Mouse (Mus musculus) kidney, adult 2 months (tissue): ENCODE results near the gene Fam89a. TPM values are rescaled to one million over a fixed set of nuclear protein-coding genes. Genes with fewer than 3 reads are reported as not detected.

Experiments used
- DNase-seq: peaks from one replicate; pipeline ENCODE4 v3.0.0; 2021
- H3K27ac ChIP-seq: fragments of 200-500 bp; 2 replicates; pipeline ENCODE4 v1.5.1; 2012; ENCODE audit warnings: low read depth, low read length, control low read depth, inconsistent platforms; ENCODE audit not compliant: insufficient read depth
- H3K27me3 ChIP-seq: fragments of 200-500 bp; replicated peaks from 2 replicates; pipeline ENCODE4 v1.6.1; 2012; ENCODE audit warnings: mild to moderate bottlenecking, moderate library complexity, low read length, inconsistent platforms; ENCODE audit not compliant: control insufficient read depth, insufficient read depth
- H3K36me3 ChIP-seq: fragments of 200-500 bp; 2 replicates; pipeline ENCODE4 v1.6.1; 2012; ENCODE audit warnings: mild to moderate bottlenecking, moderate library complexity, low read length, inconsistent platforms; ENCODE audit not compliant: control insufficient read depth, insufficient read depth
- H3K4me1 ChIP-seq: fragments of 200-500 bp; 2 replicates; pipeline ENCODE4 v1.6.1; 2011; ENCODE audit warnings: low read length; ENCODE audit not compliant: control insufficient read depth, insufficient read depth
- H3K4me3 ChIP-seq: fragments of 200-500 bp; 2 replicates; pipeline ENCODE4 v1.5.1; 2011; ENCODE audit warnings: mild to moderate bottlenecking, low read depth, low read length, control low read depth; ENCODE audit not compliant: insufficient read depth
- CTCF ChIP-seq: fragments of 200-500 bp; conservative IDR thresholded peaks from 2 replicates; pipeline ENCODE4 v1.5.1; 2011; ENCODE audit warnings: low read depth, mild to moderate bottlenecking, control low read depth, low read length, moderate library complexity, mixed read lengths; ENCODE audit not compliant: insufficient read depth, insufficient read length
- POLR2A ChIP-seq: fragments of 200-500 bp; IDR thresholded peaks from one replicate; pipeline ENCODE4 v1.6.1; 2011; ENCODE audit warnings: low read depth, low read length, control low read depth
- WGBS: fragments of 180-500 bp; shearing (Covaris S2); methylation state at CpG from one replicate; pipeline ENCODE4 v1.1.7; 2018; 5-methylcytosine and 5-hydroxymethylcytosine counted together
- polyA plus RNA-seq: library from polyadenylated mRNA; depleted of rRNA; stranded (reverse); fragments of >200 nt; gene quantifications from 2 replicates; pipeline ENCODE4 v1.2.3, GENCODE M21; 2012; rRNA removed

The Fam89a gene
- polyA plus RNA-seq: 1.9 TPM in 2 replicates

DNA sequence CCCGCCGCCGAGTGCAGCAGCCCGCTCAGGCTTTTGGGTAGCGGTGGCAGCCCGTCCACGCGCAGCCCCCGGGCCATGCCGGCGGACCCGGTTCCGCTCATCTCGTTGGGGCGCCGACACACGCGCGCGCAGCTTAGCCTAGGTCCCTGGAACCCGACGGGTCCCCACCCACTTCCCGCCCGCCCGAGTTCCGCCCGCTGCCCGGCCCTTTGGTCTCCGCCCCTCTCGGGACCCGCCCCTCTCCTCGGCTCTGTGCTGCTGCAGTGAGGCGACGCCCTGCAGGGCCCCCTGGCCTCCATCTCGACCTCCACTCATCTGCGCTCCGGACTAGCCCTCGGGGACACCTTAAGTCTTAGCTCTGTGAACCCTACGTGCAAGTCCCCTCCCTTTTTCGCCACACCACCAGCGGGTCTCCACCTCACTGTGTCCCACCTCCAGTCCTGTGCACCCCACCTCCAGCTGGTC is at the start of gene Fam89a:
Gene Fam89a (minus strand): TSS at position 124 of the 465 bp plus-strand sequence.
- WGBS: 3% methylated on average over 41 of the region's 41 CpGs
- peak; percentile 49 for DNase-seq
- Histone ChIP-seq H3K27ac (no peak within 1 kb of the TSS), H3K36me3 (no peaks in the 10 kb centered on the region), H3K27me3 (no peaks in the 10 kb centered on the region), H3K4me3 (peak within 1 kb of the TSS; percentile 52), H3K4me1 (no peaks in the 10 kb centered on the region; the same call in 1 of the 2 replicates)
- TF ChIP-seq CTCF (no peak), POLR2A (no peak)

GRCm38 (mm10) chr8:124800542-124800941 is 48.9 kb upstream of the Fam89a start:
- TF ChIP-seq POLR2A (no peak), CTCF (no peak)
- Histone ChIP-seq H3K4me3 (no peak overlapping the region), H3K4me1 (no peaks in the 10 kb centered on the region; the same call in 1 of the 2 replicates), H3K27me3 (no peaks in the 10 kb centered on the region), H3K36me3 (no peaks in the 10 kb centered on the region), H3K27ac (no peak overlapping the region)
- DNase-seq: no peak
- 53% methylated on average over 11 of the region's 11 CpGs for WGBS

- 61% methylated on average over 8 of the region's 8 CpGs for WGBS
- TF ChIP-seq CTCF (no peak), POLR2A (no peak)
- no peaks in the 10 kb centered on the region for H3K27me3 ChIP-seq
- H3K4me3 ChIP-seq: no peak overlapping the region
- DNase-seq: peak; percentile 71
- no peak overlapping the region for H3K27ac ChIP-seq
- H3K4me1 ChIP-seq: 0 out of 2 replicates have a peak, but pooled peaks cover 5% of the 10 kb centered on the region
- H3K36me3 ChIP-seq: no peaks in the 10 kb centered on the region
Measured at GRCm38 (mm10) chr8:124795781-124796488, 44.3 kb upstream of the Fam89a start.

GRCm38 (mm10) chr8:124794486-124794780 is 42.8 kb upstream of the Fam89a start:
- DNase-seq: peak; percentile 39
- no peaks in the 10 kb centered on the region for H3K27me3 ChIP-seq
- H3K27ac ChIP-seq: no peak overlapping the region
- H3K36me3 ChIP-seq: no peaks in the 10 kb centered on the region
- 2% methylated on average over 25 of the region's 25 CpGs for WGBS
- TF ChIP-seq POLR2A (no peak), CTCF (no peak)
- H3K4me1 ChIP-seq: 0 out of 2 replicates have a peak, but pooled peaks cover 5% of the 10 kb centered on the region
- no peak overlapping the region for H3K4me3 ChIP-seq

DNA sequence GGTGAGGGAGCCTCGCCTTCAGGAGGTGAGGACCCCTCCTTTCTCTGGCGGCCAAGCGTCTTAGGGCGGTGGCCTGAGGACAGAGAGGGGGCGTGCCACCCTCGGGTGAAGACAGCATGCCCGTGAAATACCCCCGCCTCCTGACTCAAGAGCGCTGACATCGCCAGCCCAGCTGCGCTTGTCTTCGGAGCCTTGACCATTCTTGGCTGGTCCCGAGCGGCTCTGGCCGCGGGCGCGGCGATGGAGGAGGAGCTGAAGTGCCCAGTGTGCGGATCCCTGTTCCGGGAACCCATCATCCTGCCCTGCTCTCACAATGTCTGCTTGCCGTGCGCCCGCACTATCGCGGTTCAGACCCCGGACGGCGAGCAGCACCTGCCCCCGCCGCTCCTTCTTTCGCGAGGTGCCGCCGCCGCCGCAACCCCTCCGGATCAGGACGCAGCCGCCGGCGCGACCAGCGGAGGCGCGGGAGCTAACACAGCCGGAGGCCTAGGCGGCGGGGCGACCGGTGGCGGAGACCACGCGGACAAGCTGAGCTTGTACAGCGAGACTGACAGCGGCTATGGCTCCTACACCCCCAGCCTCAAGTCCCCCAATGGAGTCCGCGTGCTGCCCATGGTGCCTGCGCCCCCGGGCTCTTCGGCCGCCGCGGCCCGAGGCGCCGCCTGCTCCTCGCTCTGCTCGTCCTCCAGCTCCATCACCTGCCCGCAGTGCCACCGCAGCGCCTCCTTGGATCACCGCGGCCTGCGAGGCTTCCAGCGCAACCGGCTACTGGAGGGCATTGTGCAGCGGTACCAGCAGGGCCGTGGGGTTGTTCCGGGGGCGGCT is 42.2 kb upstream of the Fam89a start:
- Histone ChIP-seq H3K27ac (no peak overlapping the region), H3K27me3 (no peaks in the 10 kb centered on the region), H3K4me1 (0 out of 2 replicates have a peak, but pooled peaks cover 5% of the 10 kb centered on the region), H3K4me3 (no peak overlapping the region), H3K36me3 (no peaks in the 10 kb centered on the region)
- DNase-seq: no peak
- TF ChIP-seq CTCF: no peak
- no peak for TF ChIP-seq POLR2A
- 2% methylated on average over 81 of the region's 81 CpGs for WGBS

DNA sequence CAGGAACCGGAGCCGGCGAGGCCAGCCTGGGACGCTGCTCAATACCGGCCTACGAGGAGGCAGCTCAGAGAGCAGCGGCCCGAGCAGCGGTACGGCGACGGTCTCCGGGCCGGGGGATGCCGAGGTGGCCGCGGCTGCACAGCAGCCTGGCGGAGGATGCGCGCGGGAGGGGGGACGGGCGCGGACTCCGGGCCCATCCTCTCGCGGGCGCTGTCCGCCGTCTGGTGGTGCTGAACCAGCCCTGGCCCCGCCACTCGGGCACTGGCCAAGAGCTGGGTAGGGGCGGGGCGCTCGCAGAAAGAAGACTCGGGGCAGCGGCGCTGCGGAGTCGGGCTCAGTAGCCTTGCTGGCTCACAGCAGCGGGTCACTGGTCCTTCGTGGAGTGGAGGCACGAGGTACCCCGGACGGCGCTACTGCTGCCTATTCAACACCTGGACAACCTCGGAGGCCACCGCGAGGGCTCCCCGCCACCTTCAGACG is 41.6 kb upstream of the Fam89a start:
- peak; percentile 91 for DNase-seq
- Histone ChIP-seq H3K27me3 (no peaks in the 10 kb centered on the region), H3K36me3 (no peaks in the 10 kb centered on the region), H3K4me1 (0 out of 2 replicates have a peak, but pooled peaks cover 5% of the 10 kb centered on the region), H3K4me3 (no peak overlapping the region), H3K27ac (no peak overlapping the region)
- TF ChIP-seq CTCF (no peak), POLR2A (no peak)
- WGBS: under 1% methylated on average over 48 of the region's 51 CpGs

- H3K27me3 ChIP-seq: no peaks in the 10 kb centered on the region
- DNase-seq: peak; percentile 40
Measured at GRCm38 (mm10) chr8:124792708-124793107, 41.1 kb upstream of the Fam89a start, which contains the start of gene Trim67. Trim67 (plus strand) TSS chr8:124793092.

More at GRCm38 (mm10) chr8:124792708-124793107, 41.1 kb upstream of the Fam89a start, which contains the start of gene Trim67:
- peak within 1 kb of the TSS; percentile 18 for H3K4me3 ChIP-seq
- no peaks in the 10 kb centered on the region for H3K36me3 ChIP-seq
- H3K4me1 ChIP-seq: 0 out of 2 replicates have a peak, but pooled peaks cover 5% of the 10 kb centered on the region
- under 1% methylated on average over 39 of the region's 39 CpGs for WGBS
- H3K27ac ChIP-seq: no peak within 1 kb of the TSS
- TF ChIP-seq POLR2A (no peak), CTCF (no peak)
